Mouse (Mus musculus) cerebellum, postnatal 14 days (tissue): Measurements from ENCODE around the gene Fbxl16.

Source experiments
- DNase-seq, 2 experiments: peaks; one replicate each; pipeline ENCODE4 v3.0.0; 2021; ENCODE audit warnings: mixed read lengths in 2 of 2

Fbxl16 gene

DNA sequence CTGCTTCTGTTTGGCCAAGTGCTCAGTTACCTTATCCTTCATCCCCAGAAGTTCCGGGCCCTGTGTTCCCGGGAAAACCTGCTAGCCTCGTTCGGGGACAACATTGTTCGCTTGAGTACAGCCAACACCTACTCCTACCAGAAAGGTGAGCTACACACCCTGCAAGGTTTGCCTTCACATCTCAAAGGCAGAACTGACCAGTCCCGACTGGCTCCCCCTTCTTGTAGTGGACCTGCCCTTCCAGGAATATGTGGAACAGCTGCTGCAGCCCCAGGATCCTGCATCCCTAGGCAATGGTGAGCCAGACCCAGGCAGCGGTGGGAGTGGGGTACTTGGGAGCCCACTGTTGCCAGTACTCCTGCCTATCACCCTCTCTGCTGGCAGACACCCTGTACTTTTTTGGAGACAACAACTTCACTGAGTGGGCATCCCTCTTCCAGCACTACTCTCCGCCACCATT, 20.7 kb downstream of the Fbxl16 start:
- DNase-seq: no peak

DNA sequence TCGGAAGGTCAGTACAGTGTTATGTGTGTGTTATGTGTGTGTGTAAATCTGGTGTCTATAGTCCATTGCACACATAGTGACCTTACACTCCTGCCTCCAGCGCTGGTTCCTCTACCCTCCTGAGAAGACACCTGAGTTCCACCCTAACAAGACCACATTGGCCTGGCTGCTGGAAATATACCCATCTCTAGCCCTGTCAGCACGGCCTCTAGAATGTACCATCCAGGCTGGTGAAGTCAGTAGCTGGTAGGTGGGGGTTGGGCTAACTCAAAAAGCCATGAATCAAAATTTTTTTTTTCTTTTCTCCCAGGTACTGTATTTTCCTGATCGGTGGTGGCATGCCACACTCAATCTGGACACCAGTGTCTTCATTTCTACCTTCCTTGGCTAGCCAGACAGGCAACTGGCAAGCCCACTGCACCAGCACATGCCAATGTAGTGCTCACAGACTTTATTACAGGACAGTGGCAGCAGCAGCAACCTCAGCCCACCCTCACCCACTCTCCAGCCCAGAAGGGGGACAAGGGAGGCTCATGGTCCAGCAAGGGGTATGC, 21.4 kb downstream of the Fbxl16 start:
- no peak for DNase-seq

DNA sequence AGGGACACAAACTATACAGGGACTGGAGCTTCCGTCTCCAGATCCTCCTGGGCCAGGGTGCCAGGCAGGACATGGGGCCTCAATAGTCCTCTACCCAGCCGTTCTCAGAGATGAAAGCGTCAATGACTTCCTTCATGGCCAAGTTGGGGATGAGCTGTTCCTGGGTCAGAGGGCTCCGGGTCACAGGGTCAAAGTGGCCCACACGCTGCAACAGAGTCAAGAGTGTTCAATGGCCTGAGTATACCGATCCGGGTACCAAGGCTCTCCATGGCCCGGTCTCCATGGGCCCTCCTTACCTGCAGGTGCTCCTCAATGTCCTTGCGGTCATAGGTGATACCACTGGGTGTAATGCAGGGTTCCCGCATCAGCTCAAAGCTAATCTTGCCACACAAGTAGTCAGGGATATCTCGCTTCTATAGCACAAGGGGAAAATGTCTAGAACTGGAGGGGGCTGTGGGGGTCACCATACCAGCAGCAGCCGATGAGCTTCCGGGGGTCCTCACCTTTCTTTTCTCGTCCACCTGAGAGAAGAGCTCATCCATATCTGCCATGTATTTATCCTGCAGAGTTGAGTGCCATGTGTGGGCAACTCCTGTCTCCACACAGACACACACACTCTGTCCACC, 22.0 kb downstream of the Fbxl16 start:
- DNase-seq: no peak

DNA sequence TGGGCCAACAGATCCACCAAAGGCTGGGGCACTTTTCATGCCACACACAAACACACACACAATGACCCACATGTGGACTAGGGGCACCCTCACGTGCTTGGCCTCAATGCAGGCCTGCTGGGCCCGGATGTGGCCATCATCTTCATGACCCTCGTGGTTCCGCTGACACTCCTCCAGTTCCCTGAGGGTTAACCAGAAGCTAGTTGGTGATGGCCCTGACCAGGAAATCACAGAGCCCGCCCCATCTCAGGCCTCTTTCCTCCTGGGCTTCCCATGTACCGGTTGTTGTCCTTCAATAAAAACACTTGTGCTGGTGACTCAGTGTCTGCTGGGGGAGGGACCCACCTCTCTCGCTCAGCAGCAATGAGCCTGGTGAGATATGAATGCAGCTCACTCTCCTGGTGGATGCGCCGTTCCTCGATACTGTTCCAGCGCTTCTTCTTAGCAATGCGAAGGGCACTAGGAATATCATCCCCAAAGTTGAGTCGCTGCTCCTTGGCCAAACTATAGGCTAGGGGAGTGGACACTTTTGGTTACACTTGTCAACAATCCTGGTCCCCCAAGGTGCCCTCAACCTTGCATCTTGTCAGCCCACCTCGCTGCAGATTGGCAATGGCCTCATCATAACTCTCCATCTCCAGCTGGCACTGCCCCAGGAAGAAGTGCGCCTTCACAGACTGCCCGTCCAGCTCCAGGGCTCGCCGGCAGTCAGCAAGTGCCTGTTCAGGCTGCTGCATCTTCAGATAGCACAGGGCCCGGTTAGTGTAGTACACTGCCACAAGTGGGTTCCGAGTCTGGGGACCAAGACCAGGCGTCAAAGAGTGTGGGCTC, 22.8 kb downstream of the Fbxl16 start:
- peak; percentile 67 to 77 for DNase-seq

DNA sequence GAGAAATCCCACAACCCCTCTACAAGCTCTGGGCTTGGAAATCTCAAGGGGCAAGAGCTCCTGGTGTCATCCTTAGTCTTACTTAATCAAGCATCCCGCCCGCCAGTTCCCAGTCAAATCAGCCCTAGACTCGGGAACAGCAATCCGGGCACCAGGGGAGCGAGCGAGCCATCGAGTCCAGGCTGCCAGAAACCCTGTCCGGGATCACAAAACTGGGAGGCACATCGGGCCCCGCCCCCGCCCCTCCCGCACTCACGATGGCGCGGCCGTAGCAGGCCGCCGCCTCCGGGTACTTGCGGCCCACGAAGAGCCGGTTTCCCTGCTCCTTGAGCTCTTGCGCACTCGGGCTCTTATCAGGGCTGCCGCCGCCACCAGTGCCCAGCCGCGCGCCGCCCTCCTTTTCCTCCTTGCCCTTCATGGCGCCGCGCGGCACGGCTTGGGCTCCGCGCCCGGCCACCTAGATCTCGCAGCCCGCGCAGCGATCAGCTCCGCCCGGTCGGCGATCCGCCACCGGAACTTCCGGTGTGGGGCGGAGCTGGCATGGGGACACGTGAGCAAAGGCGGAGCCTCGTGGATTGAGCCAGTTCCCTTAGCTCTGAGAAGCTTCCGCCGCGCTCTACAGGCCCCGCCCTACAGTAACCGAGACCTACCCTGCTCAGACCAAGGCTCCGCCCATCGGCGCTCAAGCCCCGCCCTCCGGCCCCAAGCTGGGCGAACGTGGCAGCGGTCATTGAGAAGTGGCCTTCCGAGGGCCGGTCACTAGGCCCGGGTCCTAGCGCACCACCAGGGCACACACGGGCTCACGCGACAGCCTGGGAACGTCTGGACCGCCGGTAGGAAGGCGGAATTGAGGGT, 23.8 kb downstream of the Fbxl16 start:
- peak; percentile 99 to 100 for DNase-seq

DNA sequence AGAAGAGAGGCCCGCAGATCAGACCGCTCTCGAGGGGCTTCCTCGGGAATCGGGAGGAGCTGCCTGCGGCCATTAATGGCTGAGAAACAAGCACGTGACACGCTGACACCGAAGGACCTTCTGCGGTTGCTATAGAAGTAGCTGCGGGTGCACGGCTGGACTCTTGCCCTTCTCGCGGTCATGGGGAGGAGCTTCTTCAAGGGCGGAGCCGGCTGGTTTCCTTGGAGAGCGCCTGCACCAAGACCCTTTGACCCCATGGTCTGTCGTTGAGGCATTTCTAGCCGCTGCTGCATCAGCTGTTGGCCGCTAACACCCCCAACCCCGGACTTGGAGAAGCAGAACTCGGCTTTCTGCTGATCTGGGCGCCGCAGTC, 24.4 kb downstream of the Fbxl16 start, which contains the start of gene Stub1:
TSS of gene Stub1 (minus strand) at position 114 of the 373 bp plus-strand sequence.
- peak; percentile 92 to 94 for DNase-seq

DNA sequence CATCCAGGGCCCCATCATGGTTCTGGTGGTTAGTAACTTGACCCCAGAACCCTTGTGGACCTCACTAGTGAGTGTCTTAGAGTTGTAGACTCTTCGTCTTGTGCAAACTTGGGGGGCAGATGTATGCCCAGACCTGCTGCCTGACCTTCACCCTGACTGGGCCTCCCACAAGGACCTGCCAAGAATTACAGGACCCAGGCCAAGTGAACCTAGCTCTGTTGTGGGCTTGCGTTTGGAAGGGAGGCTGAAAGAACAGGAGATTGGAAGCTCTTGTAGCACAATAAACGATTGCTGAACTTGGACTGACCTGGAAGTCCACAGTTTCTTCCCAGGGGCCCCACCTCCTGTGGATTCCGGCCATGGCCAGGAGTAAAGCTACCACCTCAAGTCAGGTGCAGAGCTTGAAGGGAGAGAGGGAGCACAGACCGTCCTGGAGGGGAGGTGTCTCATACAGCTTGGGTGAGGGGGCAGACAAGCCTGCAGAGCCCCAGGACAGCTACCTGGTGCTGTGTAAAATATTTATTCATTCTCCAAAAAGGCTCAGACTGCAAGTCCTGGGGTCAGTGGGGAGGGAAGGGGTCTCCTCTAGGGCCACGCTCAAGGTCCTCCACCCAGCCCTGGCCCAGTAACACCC, 25.2 kb downstream of the Fbxl16 start:
- DNase-seq: no peak

DNA sequence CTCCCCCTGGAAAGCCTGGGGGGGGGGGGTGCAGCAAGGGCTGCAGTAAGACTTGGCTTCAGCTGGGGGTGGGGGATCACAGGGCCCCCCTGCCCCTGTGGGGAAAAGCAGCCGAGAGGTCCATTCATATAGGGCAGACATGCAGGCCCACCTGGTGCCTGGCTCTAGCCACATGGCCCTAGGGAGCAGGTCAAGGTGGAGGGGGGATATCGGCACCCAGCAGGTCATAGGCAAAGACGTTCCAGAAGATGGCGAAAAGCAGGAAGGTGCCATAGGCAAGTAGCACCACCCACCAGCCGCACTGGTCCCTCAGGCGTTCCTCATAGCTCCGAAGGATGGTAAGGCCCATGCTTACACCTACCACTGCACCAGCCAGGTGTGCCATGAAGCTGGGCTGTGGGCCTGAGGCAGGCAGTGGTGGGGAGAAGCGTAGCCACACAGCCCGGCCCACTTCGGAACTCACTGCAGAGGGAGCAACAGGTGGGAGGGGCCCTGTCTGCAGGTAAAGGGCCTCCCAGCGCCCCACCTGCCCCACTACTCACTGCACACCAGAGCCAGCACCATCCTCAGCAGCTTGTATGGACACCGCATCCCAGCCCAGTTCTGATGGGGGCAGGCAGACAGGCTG, 25.8 kb downstream of the Fbxl16 start:
- no peak for DNase-seq

DNA sequence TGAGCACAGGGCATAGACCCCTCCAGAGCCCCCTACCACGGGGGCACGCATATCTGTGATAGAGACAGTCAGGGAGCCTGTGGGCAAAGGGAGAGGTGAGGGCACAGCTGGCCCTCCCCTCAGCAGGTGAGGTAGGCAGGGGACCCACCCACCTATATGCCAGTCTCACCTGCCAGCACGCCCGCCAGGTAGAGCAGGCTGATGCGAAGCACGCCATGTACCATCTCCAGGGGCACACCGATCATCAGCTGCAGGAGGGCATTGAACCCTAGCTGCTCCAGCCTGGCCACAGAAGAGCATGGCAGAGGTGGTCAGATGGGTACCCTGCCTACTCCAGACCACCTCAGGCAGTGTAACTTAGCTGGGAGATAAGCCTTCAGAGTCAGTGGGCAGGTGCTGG, 26.4 kb downstream of the Fbxl16 start:
- no peak for DNase-seq

DNA sequence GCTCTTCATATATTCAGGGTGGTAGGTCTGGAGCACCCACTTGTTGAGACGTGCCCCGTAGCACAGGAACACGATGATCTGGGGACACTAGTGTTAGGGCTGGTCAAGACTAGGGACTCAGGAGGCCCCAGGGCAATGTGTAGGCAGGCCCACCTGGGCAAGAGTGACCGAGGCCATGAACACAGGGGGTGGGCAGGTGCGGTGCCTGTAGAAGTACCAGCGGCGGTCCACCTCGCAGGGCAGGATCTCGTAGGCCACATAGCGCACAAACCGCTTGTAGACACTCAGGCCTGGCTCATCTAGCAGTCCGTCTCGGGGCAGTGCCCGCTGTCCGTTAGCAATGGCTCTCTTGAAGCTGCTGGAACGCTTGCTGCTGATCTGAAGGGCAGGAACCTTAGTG, 26.9 kb downstream of the Fbxl16 start:
- DNase-seq: no peak

DNA sequence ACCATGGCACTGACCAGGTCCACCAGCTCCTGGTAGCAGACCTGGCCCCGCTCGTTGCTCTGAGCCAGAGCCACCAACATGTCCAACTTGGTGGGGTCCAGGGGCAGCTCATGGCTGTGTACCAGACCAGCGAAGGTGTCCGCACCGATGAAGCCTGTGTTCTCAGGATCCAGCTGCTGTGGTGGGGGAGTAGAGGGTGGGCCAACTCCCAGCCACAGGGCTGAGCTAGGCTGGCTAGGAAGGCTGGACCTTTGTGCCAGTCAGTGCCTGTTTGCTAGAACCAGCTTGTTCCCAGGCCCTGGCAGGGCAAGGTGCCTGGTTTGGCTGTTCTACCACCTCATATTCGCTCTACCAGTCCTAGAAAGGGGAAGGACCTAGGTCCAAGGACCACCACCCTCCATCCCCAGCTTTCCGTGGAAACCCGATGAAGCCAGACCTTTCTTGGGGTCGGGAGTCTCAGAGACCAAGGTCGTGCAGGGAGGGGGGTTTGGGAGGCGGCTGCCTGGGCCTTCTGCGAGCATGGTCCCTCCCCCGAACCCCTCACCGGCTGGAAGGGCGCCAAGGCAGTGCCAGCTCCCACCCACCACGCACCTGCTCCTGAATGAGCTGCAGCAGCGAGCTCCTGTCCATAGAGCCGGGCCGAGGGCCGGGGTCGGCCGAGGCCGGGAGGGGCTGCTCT, 27.7 kb downstream of the Fbxl16 start:
- DNase-seq: peak in 1 of 2 experiments; percentile 61

DNA sequence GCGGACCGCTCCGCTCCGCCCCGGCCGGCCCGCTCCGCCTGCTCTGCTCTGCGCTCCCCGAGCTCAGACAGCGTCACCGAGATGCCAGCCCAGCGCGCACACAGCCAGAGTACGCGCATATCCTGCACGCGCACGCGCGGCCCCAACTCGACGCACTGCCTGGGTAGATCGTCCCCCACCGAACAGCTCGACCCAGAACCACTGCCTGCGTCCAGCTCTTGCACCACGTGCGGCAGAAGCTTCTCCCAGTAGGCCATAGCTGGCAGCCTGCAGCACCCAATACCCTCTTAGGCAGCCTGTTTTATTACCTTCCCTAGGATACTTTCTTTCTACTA, 28.2 kb downstream of the Fbxl16 start, which contains the start of gene Rhbdl1:
TSS of gene Rhbdl1 (minus strand) at position 220 of the 335 bp plus-strand sequence.
- DNase-seq: peak; percentile 91

DNA sequence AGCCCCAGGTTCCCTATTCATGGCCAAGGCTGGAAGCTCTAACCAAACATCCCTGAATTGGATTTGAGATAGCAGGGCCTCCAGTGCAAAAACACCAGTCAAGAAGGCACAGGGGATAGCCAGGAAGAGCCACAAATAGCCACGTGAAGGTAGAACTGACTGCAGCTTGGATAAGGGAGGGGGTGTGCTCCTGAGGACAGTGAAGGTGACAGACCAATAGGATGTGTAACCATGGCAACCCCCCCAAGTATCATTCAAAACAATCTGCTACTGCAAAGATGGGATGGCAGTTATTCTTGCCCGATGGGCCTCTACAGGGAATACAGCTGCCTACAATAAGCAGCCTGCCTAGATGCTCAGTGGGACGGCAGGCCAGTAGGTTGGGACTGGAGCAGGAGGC, 28.6 kb downstream of the Fbxl16 start:
- DNase-seq: no peak

DNA sequence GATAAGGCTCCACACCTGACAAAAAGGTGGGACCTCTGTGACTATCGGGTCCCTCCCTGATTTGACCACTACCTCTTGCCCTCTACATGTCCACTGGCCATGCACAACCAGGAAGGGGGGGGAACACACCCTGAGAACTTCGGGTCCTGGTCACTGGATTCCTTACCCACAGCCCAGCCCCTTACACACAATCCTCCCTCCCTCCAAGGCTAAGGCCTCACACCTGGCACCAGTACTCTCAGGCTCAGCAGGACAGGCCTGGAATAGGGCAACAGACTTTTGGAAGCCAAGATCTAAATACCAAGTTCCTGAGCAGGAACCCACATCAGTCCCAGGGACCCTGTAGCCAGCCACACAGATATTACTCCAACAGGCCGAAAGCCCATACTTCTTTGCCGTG, 30.0 kb downstream of the Fbxl16 start:
- DNase-seq: no peak

DNA sequence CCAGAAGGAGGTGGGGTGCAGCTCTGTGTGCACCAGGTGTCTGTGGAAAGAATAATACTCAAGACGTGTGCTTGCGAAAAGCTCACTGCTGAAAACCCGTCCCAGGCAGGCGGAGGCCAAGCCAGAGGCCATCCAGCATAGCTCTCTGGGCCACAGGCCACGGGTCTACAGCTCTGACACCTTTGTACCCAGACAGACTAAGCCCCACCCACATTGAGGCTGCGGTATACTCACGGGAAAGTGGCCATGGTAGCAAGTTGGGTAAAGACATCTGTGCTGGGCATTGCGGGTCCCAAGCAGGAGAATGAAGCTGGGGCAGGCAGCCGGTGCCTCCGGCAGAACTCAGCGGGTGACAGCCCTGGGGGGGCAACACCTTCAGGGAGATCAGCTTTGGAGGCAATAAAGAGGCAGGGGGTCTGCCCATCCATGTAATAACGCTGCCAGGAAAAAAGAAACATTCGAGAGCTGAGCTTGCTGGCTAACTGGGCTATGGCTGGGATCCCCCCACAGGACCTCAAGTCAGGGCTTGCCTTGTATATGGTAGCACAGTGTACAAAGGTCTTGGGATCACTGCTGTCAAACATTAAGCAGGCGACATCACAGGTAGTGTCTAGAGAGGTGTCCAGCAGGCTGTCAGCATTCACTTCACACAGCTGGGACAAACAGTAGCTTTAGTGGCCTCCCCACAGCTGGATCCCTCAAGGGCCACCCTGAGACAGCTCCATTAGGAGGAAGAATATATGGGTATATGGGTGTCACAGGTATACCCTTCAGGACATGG, 30.8 kb downstream of the Fbxl16 start:
- no peak for DNase-seq

DNA sequence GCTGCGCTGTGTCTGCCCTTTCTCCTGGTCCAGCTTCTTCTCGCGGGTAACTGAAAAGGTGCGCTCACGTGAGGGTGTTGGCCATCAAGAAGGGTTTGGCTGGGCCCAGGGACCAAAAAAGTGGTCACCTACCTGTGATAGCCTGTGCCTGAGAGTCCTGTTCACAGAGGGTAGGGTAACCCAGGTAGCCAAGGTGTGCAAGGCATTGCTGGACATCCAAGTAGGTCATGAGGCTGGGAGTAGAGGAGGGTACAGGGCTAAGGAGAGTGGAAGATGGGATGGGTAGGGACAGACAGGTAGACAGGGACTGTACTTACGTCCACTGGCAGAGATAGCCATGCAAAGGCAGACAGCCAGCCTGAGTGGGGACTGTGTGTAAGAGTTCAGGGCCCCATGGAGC, 31.6 kb downstream of the Fbxl16 start:
- DNase-seq: no peak

DNA sequence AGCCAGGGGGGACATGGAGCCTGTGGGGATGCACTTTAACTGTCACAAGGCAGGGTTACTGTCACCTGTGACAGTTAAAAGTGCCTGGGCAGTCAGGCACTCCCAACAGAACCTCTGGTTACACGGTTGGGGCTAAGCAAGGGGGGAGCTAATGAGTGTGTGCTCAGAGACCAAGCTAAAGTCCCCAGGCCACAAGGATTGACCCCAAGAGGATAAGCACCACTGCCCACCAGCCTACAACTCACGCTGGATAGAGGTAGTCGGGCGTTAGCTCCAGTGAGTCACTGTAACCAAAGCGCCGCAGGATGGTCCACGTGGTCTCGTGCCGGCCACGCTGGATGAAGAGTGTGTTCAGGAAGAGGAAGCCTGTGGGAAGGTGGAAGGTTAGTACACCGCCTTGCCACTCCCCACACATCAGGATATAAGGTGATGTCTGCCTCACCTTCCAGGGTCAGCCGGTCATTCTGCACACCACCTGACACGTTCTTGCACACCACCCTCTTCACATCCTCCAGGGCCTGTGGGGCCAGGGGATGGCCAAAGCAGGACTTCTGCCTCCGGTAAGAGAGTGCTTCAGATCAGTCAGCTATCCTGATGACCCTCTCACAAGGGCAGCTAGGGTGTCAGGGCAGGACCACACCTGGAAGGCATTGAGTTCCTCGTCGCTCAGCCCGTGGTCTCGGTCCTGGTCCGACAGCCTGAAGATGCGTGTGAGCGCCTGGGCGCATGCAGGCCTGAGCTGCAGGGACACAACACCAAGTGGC, 32.4 kb downstream of the Fbxl16 start, which contains the start of gene Gm20683:
TSS of gene Gm20683 (minus strand) at position 647 of the 764 bp plus-strand sequence.
- DNase-seq: no peak

DNA sequence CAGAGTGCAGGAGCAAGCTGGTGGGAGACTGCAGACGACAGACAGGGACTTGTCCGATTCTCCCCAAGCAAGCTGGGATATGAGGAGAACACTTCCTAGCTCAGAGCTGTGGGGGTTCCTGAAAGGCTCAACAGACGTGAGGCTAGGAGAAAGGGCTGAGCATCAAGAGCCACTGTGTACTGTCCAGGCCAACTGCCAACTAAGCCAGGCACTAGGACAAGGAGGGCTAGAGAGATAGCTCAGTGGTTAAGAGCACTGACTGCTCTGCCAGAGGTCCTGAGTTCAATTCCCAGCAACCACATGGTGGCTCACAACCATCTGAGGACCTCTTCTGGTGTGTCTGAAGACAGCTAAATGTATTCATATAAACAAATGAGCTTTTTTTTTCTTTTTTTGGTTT, 33.6 kb downstream of the Fbxl16 start:
- DNase-seq: no peak

DNA sequence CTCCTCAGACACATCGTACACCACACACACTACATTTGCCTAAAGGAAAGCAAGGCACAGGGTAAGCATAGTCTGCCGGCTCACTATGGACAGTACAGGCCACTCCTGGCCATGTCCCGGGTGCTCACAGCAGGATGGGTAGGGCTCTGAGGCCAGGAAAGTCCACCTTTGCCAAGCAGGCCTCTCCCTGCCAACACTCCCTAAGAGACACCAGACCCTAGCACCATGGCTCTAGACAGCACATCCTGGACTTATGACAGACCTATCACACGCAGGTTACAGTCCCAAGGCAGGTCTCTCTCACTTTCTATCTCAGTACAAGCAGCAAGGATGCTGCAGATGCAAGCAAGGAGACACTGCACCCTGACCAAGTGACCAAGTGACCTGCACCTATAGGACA, 34.2 kb downstream of the Fbxl16 start:
- no peak for DNase-seq
